Mouse (Mus musculus): ENCODE results near the gene Tcf7l1. TPM values are rescaled to one million over a fixed set of nuclear protein-coding genes. Genes with fewer than 3 reads are reported as not detected.
A peak's percentile ranks its signal among the peaks of the same experiment; 100 is the strongest.

The Tcf7l1 gene
- total and polyA plus RNA-seq, 2 experiments from 2014 or later: 4.0 to 9.1 TPM

DNA sequence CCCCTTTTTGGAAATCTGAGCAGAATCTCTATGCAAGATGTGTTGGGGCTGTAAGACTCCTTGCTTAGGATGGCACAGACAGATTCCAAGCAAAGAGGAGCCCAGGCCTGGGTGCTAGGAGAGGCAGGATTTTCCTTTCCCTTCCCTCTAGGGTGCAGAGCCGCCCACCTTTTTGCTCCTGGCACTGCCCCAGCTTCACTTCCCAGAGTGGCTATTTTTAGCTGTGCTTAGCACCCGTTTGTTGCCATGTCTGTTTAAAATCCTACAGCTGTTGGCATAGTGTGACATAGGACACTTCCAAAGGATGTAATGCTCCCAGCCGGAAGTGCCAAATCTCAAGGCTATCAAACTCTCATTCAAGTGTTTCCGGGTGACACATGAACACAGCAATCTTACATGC lies 74.3 kb downstream of the Tcf7l1 start:
- WGBS: 30% methylated on average over 4 of the region's 4 CpGs
- no peak for ATAC-seq

DNA sequence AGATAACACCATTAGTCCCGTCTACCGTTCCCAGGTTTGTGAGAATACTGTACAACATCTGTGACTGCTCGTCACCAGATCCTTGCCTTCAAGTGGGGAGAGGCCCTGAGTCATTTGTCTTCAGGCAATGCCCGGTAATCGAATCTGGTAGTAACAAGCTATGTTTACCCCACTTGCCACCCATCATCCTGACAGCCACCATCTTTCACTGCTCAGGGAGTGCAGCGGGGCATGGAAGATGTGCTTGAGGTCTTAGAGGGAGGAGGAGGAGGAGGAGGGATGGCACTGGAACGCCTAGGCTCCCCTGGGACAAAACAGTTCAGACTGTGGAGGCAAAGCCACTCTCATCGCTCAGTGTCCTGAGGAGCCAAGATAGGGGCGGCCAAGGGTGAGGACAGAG lies 74.8 kb downstream of the Tcf7l1 start:
- Histone ChIP-seq H3K4me3 (ENCODE audit: low read length) (no peak overlapping the region), H3K4me1 (ENCODE audit: insufficient read depth, low read length) (peaks cover 23% of the 10 kb centered on the region), H3K27me3 (ENCODE audit: insufficient read depth, low read length) (no peaks in the 10 kb centered on the region), H3K27ac (no peak overlapping the region), H3K9me3 (ENCODE audit: low read length) (no peaks in the 10 kb centered on the region), H3K36me3 (ENCODE audit: insufficient read depth, low read length) (no peaks in the 10 kb centered on the region), H3K9ac (replicated peaks; ENCODE audit: low read length) (no peak overlapping the region), H3K4me2 (ENCODE audit: low read depth, low read length) (no peak overlapping the region)
- ATAC-seq (no peak), DNase-seq (ENCODE audit: low spot score) (no peak)
- WGBS: 42% methylated on average over 9 of the region's 9 CpGs
- no peak for TF ChIP-seq CTCF (IDR thresholded peaks at IDR 0.05; ENCODE audit: low read depth)

More for the DNA sequence above, 74.3 kb downstream of the Tcf7l1 start:
- TF ChIP-seq CTCF (IDR thresholded peaks at IDR 0.05; ENCODE audit: low read depth): no peak
- Histone ChIP-seq H3K27ac (no peak overlapping the region), H3K4me3 (ENCODE audit: low read length) (no peak overlapping the region), H3K4me1 (ENCODE audit: insufficient read depth, low read length) (peaks cover 23% of the 10 kb centered on the region), H3K9ac (replicated peaks; ENCODE audit: low read length) (no peak overlapping the region), H3K4me2 (ENCODE audit: low read depth, low read length) (no peak overlapping the region), H3K9me3 (ENCODE audit: low read length) (no peaks in the 10 kb centered on the region), H3K27me3 (ENCODE audit: insufficient read depth, low read length) (no peaks in the 10 kb centered on the region), H3K36me3 (ENCODE audit: insufficient read depth, low read length) (no peaks in the 10 kb centered on the region)
- peak; percentile 44 for DNase-seq (ENCODE audit: low spot score)

- H3K4me1 ChIP-seq (ENCODE audit: insufficient read depth, low read length): peaks cover 23% of the 10 kb centered on the region
- ATAC-seq: peak; percentile 91
Measured at GRCm38 (mm10) chr6:72711508-72712081, 77.5 kb downstream of the Tcf7l1 start.

DNA sequence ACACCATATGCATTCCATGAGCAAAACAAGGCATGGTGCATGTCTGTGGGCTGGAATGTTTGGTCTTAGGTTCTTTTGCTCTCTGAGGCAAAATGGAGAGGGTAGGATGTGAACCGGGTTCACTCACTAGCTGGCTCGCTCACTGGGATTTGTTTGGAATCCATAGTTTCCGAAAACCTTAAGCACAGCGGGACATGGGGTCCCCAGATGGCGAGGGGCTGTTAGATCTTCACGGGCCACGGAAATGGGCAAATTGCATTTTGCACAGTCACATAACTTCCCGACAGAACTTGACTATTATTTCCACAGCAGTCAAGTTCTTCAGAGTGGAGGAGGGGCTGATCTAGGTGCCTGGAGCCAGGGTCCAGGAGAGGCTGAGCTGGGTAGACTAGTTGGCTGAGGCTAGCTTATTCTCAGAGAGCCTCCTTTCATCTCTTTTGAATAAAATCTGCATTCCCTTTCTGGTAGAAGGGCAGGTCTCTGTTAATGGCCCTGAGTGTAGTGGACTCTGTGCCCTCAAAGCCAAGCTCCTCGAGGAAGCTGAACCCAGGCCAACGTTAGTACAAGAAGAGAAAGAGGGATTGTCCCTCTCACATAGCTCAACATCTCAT lies 78.1 kb downstream of the Tcf7l1 start:
- Histone ChIP-seq H3K27ac (peak overlapping the region; percentile 62), H3K4me2 (ENCODE audit: low read depth, low read length) (no peak overlapping the region), H3K9me3 (ENCODE audit: low read length) (no peaks in the 10 kb centered on the region), H3K36me3 (ENCODE audit: insufficient read depth, low read length) (no peaks in the 10 kb centered on the region), H3K9ac (replicated peaks; ENCODE audit: low read length) (no peak overlapping the region), H3K4me1 (ENCODE audit: insufficient read depth, low read length) (peaks cover 23% of the 10 kb centered on the region), H3K27me3 (ENCODE audit: insufficient read depth, low read length) (no peaks in the 10 kb centered on the region), H3K4me3 (ENCODE audit: low read length) (no peak overlapping the region)
- DNase-seq (ENCODE audit: low spot score) (peak; percentile 66), ATAC-seq (peak; percentile 74)
- 24% methylated on average over 10 of the region's 10 CpGs for whole genome bisulfite sequencing
- TF ChIP-seq CTCF (IDR thresholded peaks at IDR 0.05; ENCODE audit: low read depth): no peak

More at GRCm38 (mm10) chr6:72711508-72712081, 77.5 kb downstream of the Tcf7l1 start:
- Histone ChIP-seq H3K4me2 (ENCODE audit: low read depth, low read length) (no peak overlapping the region), H3K36me3 (ENCODE audit: insufficient read depth, low read length) (no peaks in the 10 kb centered on the region), H3K27me3 (ENCODE audit: insufficient read depth, low read length) (no peaks in the 10 kb centered on the region), H3K27ac (peak overlapping the region; percentile 62), H3K4me3 (ENCODE audit: low read length) (no peak overlapping the region), H3K9me3 (ENCODE audit: low read length) (no peaks in the 10 kb centered on the region), H3K9ac (replicated peaks; ENCODE audit: low read length) (no peak overlapping the region)
- TF ChIP-seq CTCF (IDR thresholded peaks at IDR 0.05; ENCODE audit: low read depth): no peak
- WGBS: 7% methylated on average over 8 of the region's 8 CpGs
- DNase-seq (ENCODE audit: low spot score): peak; percentile 80

- Histone ChIP-seq H3K9me3 (ENCODE audit: low read length) (no peaks in the 10 kb centered on the region), H3K9ac (replicated peaks; ENCODE audit: low read length) (no peak overlapping the region), H3K36me3 (ENCODE audit: insufficient read depth, low read length) (no peaks in the 10 kb centered on the region), H3K4me3 (ENCODE audit: low read length) (no peak overlapping the region), H3K4me2 (ENCODE audit: low read depth, low read length) (no peak overlapping the region), H3K27me3 (ENCODE audit: insufficient read depth, low read length) (no peaks in the 10 kb centered on the region), H3K4me1 (ENCODE audit: insufficient read depth, low read length) (0 out of 2 replicates have a peak, but pooled peaks cover 5% of the 10 kb centered on the region), H3K27ac (no peak overlapping the region)
- WGBS: 27% methylated on average over 5 of the region's 5 CpGs
- DNase-seq (ENCODE audit: low spot score): peak; percentile 65
- ATAC-seq: peak; percentile 91
- no peak for TF ChIP-seq CTCF (IDR thresholded peaks at IDR 0.05; ENCODE audit: low read depth)
Measured at GRCm38 (mm10) chr6:72699467-72700126, 89.5 kb downstream of the Tcf7l1 start.

DNA sequence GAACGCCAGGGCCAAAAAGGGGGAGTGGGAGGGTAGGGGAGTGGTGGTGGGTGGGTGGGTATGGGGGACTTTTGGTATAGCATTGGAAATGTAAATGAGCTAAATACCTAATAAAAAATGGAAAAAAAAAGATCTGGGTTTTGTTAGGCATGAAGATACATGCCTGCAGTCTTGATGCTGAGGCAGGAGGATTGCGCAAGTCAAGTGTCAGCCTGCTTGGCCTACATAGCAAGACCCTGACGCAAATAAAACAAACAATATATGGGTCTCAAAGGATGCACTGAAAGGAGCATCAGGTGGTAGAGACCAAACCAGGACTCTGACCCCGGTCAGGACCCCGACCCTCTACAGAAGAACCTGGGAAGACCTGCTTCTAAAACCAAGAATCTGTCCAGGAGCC lies 90.5 kb downstream of the Tcf7l1 start:
- no peak for TF ChIP-seq CTCF (IDR thresholded peaks at IDR 0.05; ENCODE audit: low read depth)
- Histone ChIP-seq H3K4me3 (ENCODE audit: low read length) (no peak overlapping the region), H3K9ac (replicated peaks; ENCODE audit: low read length) (no peak overlapping the region), H3K9me3 (ENCODE audit: low read length) (no peaks in the 10 kb centered on the region), H3K4me2 (ENCODE audit: low read depth, low read length) (no peak overlapping the region), H3K36me3 (ENCODE audit: insufficient read depth, low read length) (no peaks in the 10 kb centered on the region), H3K27ac (no peak overlapping the region), H3K27me3 (ENCODE audit: insufficient read depth, low read length) (no peaks in the 10 kb centered on the region), H3K4me1 (ENCODE audit: insufficient read depth, low read length) (0 out of 2 replicates have a peak, but pooled peaks cover 5% of the 10 kb centered on the region)
- ATAC-seq (no peak), DNase-seq (ENCODE audit: low spot score) (no peak)
- 95% methylated on average over 5 of the region's 5 CpGs for WGBS
